Mouse (Mus musculus) urinary bladder, postnatal 4 days (tissue): ENCODE results near the gene Itpr1.
A peak's percentile ranks its signal among the peaks of the same experiment; 100 is the strongest.

Experiments
- DNase-seq, 2 experiments: peaks; one replicate each; pipeline ENCODE4 v3.0.0; 2021 to 2022; ENCODE audit warnings: low spot score in 2 of 2

The Itpr1 gene

GRCm38 (mm10) chr6:108379041-108379440, 166.1 kb downstream of the Itpr1 start:
- DNase-seq, result no peak

GRCm38 (mm10) chr6:108380209-108380608, 167.3 kb downstream of the Itpr1 start:
- DNase-seq, result no peak

- no peak for DNase-seq
Observed at GRCm38 (mm10) chr6:108390624-108391324, 177.9 kb downstream of the Itpr1 start.

- DNase-seq, result no peak
Observed at GRCm38 (mm10) chr6:108393131-108393530, 180.2 kb downstream of the Itpr1 start.

GRCm38 (mm10) chr6:108397956-108398355, 185.1 kb downstream of the Itpr1 start:
- DNase-seq, result no peak

- no peak for DNase-seq
Observed at GRCm38 (mm10) chr6:108401412-108401955, 188.6 kb downstream of the Itpr1 start.

GRCm38 (mm10) chr6:108404736-108405135, 191.8 kb downstream of the Itpr1 start:
- no peak for DNase-seq

- DNase-seq, result no peak
Observed at GRCm38 (mm10) chr6:108408053-108408452, 195.2 kb downstream of the Itpr1 start.

GRCm38 (mm10) chr6:108408726-108409125, 195.8 kb downstream of the Itpr1 start:
- DNase-seq, result no peak

- peak in 1 of 2 experiments; percentile 36 for DNase-seq
Observed at GRCm38 (mm10) chr6:108410771-108411170, 197.9 kb downstream of the Itpr1 start.

GRCm38 (mm10) chr6:108411201-108411600, 198.3 kb downstream of the Itpr1 start:
- DNase-seq, result no peak

GRCm38 (mm10) chr6:108413006-108413405, 200.1 kb downstream of the Itpr1 start:
- DNase-seq, result no peak

- no peak for DNase-seq
Observed at GRCm38 (mm10) chr6:108413593-108413992, 200.7 kb downstream of the Itpr1 start.

GRCm38 (mm10) chr6:108415847-108416246, 203.0 kb downstream of the Itpr1 start:
- DNase-seq, result no peak

- DNase-seq, result peak in 1 of 2 experiments; percentile 29
Observed at GRCm38 (mm10) chr6:108417508-108417907, 204.6 kb downstream of the Itpr1 start.

- DNase-seq, result no peak
Observed at GRCm38 (mm10) chr6:108418218-108418617, 205.3 kb downstream of the Itpr1 start.

- DNase-seq, result no peak
Observed at GRCm38 (mm10) chr6:108424749-108425584, 212.1 kb downstream of the Itpr1 start.

GRCm38 (mm10) chr6:108426789-108427188, 213.9 kb downstream of the Itpr1 start:
- DNase-seq, result peak; percentile 75 to 86

GRCm38 (mm10) chr6:108428383-108428782, 215.5 kb downstream of the Itpr1 start:
- DNase-seq, result no peak

- DNase-seq, result no peak
Observed at GRCm38 (mm10) chr6:108429950-108430349, 217.1 kb downstream of the Itpr1 start.

- no peak for DNase-seq
Observed at GRCm38 (mm10) chr6:108431193-108431592, 218.3 kb downstream of the Itpr1 start.

- DNase-seq, result no peak
Observed at GRCm38 (mm10) chr6:108432836-108433235, 219.9 kb downstream of the Itpr1 start.

- DNase-seq, result no peak
Observed at GRCm38 (mm10) chr6:108434816-108435215, 221.9 kb downstream of the Itpr1 start.
